Mouse (Mus musculus): ENCODE results near the gene Zfp513.
"Not testable (repeated sequence)": the region's sequence is repeated elsewhere in the genome, so short reads cannot be mapped to it uniquely, and the experiment has no call there.

Gene Zfp513

DNA sequence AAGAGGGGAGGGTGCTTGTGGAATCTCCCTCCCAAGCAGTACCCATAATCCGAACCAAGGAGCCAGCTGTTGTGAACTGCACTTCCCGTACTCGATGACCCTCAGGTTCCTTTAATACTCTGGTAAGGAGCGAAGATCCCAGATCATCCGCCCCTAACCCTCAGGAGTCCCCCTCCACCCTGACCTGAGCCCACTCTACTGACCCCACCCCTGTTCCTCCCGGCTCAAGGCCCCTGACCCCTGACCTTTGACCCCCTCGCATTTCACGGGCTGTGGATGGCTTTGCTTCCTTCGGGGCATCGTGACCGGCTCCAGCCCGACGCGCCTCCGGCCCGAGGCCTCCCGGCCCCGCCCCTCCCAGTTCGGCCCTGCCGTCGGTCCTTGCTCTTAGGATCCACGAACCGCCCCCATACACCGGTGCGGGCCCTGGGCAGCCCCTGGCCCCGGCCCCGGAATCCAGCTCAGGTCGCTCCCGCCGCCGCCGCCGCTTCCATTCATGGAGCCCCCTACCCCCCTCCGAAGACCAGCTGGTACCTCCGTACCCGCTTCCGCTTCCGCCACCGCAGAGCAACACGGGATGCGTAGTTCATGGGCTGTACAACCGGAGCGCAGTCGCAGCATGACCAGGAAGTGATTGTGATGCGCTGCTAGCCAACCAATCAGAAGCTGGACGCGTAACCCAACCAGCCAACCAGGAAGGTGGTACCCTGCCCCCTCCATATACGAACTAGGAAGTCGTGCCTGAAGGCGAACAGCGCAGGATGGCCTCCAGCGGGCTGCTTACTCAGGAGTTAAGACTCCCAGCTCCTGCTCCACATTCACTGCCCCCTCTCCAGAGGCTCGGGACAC is at the start of gene Zfp513:
Zfp513 (minus strand) TSS at position 562 of the 849 bp plus-strand sequence.
- DNase-seq (ENCODE audit: low spot score): peak; percentile 95

DNA sequence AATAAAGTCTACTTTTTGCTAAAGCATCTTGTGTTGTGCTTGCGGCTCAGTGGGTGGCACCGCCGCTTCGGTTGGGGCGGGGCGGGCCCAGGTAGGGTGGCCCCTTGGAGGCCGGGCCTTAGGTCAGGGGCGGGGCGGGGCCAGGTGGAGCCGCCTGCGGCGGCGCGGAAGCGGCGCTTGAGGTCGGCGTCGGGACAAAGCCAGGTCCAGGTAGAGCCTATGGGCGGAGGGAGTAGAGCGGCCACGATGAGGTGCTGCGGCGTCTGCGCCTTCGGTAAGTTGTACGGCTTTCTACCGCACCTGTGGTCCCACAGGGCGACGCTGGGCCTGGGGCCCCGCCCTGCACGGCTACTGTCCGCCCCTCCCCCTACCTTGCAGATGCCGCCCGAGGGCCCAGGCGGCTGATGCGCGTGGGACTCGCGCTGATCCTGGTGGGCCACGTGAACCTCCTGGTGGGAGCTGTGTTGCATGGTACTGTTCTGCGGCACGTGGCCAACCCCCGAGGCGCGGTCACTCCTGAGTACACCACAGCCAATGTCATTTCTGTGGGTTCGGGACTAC is 49.5 kb upstream of the Zfp513 start, which contains the start of gene Krtcap3:
Krtcap3 (plus strand) TSS at position 151 of the 561 bp plus-strand sequence.
- DNase-seq (ENCODE audit: low spot score): peak; percentile 83

DNA sequence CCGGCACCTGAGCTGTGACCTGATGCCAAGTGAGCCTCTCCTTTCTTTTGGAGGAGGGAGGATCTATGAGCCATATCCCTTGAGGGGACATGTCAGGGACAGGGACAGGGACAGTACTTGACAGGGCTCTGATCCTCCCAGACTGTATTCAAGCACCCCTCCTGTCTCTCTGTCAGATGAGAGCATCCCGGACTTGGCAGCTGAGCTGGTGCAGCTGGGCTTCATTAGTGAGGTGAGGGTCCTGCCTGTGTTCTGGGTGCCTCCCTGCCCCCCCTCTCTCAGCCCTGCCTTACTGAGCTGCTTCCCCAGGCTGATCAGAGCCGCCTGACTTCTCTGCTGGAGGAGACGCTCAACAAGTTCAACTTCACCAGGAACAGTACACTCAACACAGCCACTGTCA is 48.6 kb upstream of the Zfp513 start:
- no peak for DNase-seq (ENCODE audit: low spot score)

DNA sequence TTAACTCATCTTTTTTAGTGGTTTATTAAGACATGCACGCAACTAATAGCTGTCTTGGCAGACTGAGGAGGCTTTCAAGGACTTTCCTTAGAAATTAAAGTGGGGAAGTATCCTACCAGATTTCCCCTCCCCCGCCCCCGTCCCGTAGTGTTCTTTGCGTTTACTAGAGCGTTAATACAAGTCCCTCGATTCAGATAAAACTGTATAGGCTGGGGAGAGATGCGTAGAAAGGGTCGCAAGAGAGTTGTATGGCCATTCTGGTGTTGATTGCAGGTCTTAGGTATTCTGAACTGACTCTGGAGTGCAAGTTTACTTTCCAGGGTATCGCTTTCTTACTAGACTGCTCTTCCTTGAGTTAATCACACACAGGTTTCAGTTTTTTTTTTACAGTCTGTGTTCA is 40.1 kb upstream of the Zfp513 start:
- no peak for DNase-seq (ENCODE audit: low spot score)

DNA sequence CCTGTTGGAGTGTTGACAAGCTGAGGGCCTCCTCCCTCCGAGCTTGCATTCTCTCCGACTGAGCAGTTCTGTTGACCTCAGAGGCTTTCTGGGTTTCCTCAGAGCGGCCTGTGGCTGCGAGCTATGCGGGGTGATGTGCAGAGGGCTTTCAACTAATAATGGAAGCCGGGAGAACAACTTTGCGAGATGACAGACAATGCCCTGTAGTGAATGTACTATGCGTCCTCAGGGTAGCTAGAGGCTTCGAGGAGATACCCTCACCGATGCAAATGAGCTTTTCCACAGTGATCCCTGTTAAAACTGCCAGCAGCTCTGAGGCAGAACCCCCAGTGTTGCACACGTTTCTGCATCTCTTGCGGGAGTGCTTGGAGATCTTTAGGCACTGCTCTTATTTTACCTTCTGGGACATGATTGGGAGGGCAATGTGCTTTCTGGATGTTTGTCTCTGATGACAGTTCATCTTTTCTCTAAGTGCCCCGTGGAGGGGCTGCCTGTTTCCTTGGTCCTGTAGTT is 39.5 kb upstream of the Zfp513 start:
- no peak for DNase-seq (ENCODE audit: low spot score)

DNA sequence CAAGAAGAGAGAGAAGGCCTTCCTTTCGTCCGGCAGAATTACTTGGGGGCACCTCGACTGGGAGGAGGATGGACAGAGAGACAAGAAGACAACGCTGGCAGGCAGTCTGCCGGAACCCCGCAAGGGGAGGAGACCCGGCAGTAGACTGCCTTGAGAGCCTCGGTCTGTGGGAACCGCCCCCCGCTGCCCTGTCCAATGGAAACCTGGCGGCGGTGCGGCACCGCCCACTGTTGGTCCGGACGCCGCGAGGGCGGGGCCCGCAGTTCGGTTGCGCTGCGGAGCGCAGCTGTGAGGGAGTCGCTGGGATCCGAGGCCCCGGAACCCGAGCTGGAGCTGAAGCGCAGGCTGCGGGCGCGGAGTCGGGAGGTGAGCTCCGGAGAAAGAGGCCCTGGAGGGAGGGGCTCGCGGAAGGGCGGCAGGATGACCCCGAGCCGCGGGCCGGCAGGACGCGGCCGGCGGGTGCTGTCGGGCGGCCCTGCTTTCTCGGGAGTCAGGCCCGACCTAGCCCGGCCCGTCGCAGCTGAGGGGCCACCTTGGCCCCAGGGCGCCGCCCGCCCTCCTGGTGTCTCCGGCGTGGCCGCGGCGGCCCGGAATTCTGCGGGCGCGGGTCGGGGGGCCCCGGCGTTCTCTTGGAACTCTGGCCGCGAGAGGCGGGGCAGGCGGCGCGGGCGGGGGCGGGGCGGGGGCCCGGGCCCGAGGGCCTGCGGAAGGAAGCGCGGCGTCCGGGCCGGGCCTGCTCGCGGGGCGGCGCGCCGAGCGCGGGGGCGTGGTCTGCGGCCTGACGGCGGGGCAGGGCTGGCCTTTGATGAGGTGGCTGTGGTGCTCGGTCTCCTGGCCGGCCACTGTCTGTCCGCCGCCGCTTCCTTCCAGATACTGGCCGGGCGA is 38.8 kb upstream of the Zfp513 start, which contains the start of the genes Nrbp1 and Gm9970:
Nrbp1 (plus strand) TSS at position 228 of the 885 bp plus-strand sequence.
Gm9970 (minus strand) TSS at position 596 of the 885 bp plus-strand sequence.
- peak; percentile 96 for DNase-seq (ENCODE audit: low spot score)

DNA sequence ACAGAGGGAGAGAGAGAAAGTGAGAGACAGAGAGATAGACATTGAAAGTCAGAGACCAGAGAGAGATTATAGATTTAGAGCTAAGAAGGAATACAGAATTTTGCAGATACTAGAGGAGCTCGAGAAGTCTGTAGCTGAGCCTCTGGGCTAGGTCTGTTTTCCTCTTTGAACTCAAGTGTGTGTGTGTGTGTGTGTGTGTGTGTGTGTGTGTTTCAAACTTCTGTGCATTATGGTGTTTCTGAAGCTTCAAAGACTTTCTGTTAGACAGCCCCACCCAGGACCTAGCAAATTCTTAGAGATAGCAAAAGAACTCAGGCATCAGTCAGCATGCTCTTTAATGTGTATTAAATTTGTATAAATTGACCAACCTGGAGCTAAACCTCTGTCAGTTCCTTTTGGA is 24.5 kb upstream of the Zfp513 start:
- DNase-seq (ENCODE audit: low spot score): no peak

DNA sequence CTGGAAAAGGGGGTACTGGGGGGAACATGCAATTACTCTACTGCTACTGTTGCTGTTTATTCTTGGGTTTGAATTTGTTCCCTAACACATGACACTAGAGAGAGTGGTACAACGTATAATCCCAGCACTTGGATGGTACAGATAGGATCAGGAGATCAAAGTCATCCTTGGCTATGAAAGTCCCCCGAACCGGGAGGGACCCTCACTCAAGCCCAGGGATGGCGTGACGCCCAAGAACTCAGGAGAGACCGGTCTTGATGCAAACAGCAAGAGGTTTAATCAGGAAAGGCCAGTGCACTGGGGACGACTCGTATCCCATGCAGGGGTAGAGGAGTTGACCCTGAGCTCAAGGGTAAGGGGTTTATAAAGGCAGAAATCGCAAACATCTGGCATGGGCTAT is 20.6 kb upstream of the Zfp513 start:
- DNase-seq (ENCODE audit: low spot score): no peak

DNA sequence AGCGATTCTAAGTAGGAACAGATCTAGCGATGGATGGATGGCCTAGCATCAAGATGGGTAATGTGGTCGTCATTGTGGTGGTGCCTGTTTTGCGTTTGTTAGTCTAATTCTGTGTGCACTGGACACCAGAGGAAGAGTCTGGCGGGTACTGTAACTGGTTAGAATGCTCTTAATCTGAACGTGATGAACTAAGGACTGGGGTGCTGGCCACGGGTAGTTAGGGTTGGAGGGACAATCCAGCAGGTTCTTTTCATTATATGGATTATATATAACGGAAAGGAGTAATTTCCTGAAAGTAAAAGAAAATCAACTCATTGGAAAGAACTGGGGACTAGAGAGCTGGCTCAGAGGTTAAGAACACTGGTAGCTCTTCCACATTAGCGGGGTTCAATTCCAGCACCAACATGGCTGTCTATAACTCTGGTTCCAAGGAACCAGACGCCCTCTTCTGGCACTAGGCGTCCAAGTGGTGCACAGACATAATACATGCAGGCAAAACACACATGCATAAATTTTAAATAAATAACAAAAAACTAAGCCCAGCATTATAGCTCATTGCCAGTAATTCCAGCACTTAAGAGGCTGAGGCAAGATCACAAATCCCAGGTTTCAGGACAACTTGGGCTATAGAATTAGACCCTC is 19.3 kb upstream of the Zfp513 start:
- DNase-seq (ENCODE audit: low spot score): peak; percentile 41

DNA sequence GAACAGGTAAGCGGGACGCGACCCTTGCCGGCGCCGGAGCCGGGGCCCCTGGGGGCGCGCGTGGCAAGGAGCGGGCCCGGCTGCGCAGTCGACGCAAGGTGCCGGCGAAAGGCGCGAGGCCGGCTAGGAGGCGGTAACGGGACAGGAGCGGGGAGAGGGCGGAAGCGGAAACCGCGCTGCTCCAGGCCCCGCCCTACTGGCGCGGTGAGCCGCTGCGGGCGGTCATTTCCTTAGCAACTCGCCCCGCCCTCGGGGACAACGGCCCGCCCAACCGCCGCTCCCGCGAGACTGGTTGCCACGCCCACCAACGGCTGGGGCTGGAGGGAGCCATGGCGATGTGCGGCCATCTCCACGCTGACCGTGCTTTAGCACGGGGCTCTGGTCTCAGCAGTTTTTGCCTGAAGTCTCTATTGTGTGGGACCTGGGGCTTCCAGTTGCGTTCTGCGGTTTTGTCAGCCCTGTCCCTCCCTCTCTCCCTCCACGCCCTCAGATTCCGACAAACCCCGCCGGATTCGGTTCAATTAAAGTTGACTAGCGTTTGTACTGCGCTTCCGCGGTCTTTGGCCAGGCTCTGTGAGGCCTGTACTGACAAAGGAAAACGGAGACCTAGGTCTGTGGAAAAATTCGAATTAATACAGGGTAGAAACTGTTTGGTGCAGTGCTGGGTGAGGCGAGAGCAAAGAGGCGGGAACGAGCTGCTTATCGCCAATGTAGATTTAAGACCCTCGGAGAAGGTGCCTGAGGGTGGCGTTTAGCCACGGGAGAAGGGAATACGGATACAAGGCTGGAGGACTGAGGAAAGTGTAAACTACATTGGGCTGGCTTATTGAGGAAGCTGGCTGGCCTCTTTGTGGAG is 18.6 kb upstream of the Zfp513 start, which contains the start of gene Ppm1g:
Ppm1g (minus strand) TSS at position 240 of the 856 bp plus-strand sequence.
- DNase-seq (ENCODE audit: low spot score): peak; percentile 98

DNA sequence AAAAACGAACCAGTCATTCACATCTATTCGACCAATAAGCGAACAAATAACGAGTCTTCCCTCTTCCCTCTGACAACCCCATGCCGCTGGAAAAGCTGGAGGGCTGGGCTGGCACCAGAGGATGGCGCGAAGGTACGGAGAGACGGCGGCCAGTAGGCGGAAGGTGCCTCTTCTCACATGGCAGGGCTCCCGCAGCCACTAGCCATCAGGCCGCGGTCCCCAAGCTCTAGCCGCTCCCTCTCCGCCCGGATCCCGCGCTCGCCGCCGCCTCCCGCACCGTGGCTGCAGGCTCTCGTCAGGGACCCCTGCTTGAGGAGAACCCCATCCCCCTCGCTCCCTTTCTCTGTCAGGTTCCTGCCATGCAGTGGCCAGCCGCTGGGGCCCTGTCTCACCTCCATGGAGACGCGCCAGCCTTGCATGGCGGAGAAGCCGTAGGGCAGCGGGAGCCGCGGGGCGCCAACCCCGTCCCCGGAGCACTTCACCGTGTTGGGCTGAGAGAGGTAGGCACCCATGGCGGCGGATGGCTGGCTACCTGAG is 17.9 kb upstream of the Zfp513 start:
- DNase-seq (ENCODE audit: low spot score): peak; percentile 43

DNA sequence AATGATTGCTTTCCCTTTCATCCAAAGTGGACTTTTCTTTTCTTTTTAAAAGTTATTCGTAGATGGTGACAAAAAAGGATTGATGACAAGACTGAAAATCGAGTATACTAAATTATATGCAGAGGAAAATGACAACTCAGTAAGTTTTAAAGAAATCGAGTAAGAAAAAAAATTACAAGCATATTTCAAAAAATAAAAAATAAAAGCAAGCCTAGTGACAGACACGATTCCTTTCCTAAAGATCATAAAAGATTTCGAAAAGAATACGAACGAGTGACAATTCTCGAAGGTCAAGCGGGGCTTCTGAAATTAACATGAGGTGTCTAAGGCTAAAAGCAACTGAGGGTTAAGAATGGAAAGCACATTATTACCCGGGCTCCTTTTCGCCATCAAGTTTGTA is 17.4 kb upstream of the Zfp513 start:
- DNase-seq (ENCODE audit: low spot score): no peak

DNA sequence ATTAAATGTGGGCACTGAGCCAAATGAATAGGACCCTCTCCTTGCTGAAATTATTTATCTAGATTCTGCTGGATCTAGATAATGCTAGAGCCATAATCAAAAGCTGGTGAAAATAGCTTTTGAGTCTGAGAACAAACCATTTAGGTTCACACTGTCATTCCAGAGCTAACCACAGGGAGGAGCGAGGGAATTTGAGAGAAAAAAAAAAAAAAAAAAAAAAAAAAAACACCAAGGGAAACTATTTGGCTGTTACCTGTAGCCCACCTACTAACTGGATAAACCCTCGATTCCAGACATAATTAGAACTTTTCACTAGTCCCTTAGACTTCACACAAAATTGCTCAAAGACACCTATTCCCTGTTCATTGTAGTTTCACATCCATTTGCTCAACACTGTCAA is 17.0 kb upstream of the Zfp513 start:
- DNase-seq (ENCODE audit: low spot score): no peak

DNA sequence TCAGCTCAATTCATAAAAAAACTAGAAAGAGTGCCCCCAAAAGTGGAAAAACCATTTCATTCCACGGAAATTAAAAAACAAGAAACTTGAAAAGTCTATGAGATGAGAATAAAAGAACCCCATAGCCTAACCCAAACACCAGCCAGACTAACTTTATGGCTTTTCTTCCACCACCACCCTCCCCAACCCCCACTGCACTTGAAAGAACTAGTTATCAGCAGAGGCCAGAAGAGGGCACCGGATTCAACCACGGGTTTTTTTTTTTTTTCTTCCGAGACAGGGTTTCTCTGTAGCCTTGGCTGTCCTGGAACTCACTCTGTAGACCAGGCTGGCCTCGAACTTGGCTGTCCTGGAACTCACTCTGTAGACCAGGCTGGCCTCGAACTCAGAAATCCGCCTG is 16.2 kb upstream of the Zfp513 start:
- no peak for DNase-seq (ENCODE audit: low spot score)

DNA sequence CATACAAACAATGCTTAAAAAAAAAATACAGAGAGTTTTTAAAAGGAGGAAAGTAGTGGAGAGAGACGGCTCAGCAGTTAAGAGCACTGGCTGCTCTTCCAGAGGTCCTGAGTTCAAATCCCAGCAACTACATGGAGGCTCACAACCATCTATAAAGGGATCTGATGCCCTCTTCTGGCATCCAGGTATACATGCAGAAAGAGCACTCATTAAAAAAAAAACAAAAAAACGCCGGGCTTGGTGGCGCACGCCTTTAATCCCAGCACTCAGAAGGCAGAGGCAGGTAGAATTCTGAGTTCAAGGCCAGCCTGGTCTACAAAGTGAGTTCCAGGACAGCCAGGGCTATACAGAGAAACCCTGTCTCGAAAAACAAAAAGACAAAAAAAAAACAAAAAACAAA is 14.5 kb upstream of the Zfp513 start:
- not testable (repeated sequence) for DNase-seq (ENCODE audit: low spot score)

DNA sequence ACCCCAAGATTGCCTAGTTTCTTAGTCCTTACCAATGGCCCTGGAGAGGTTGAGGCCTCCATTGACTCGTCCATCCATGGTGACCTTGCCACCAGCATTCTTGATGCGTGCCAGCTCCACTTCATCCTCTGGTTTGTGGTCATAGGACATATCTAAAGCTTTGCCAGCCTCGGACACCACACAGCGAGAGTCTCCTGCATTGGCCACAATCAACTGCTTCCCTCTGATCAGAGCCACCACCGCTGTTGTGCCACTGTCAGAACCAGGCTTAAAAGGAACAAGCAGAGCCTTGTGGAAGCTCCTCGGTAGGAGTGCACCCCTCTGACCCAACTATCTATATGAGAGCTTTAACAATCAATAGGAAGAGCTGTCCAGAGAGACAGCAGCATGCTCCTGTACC is 2.3 kb upstream of the Zfp513 start:
- DNase-seq (ENCODE audit: low spot score): no peak

DNA sequence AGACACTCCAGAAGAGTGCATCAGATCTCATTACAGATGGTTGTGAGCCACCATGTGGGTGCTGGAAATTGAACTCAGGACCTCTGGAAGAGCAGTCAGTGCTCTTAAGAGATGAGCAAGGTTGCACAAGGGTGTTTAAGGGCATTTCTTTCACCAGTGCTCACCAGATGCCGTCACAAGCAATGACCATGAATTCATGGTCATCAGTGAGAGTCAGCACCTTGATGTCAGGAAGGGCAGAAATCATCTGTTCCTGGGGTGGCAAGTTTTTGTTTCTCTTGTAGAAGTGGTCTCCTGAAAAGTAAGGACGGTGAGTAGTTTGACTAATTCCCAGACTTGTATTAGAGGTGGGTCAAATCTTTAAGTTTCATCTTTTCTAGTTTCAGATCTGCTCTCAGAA is 1.8 kb upstream of the Zfp513 start:
- DNase-seq (ENCODE audit: low spot score): no peak

DNA sequence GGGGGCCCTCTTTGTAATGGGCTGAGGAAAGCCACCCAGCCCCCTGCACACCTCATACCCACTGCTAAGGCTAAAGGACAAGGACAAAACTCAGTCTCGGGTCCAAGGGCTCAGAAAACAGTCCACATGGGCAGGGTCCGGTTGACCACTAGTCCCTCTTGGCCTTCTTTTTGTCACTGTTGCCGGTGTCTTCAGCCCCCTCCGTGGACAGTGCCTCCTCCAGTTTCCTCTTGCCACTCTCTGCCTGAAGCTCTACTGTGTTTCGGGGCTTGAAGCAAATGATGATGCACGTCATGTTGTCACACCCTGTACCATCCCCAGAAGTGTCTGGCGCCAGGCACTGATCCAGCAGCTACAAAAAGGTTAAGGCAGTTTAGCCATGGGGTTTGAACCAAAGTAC is 830 bp upstream of the Zfp513 start:
- no peak for DNase-seq (ENCODE audit: low spot score)

DNA sequence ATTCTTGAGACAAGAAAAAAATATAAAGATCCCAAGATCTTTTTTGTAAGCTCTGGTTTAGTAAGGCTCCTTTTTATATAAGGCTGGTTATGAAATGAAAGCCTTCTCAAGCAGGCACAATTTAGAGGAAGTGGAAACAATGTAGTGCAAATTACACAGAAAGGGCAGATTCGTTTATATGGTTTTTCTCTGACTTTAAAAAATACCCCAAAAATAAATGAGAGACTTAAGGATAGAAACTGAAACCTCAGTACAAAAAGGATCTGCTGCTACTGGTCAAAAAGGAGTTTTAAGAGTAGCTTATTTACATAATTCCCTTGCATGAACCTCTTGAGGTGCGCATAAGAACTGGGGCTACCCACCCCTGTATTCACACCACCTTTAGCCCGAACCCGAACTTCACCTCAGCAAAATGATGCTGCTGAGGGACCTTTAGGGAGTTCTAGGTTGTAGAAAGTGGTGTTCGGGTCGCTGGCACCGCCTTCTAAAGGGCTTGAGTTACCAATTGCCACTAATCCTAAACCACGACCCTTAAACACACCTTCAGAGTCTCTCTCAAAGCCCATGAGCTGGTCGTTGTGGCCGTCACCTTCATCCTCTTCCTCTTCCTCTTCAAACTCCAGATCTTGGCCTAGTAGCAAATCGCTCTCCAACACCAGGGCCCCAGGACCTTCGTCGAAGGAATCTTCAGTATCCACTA is 911 bp downstream of the Zfp513 start:
- DNase-seq (ENCODE audit: low spot score): no peak

DNA sequence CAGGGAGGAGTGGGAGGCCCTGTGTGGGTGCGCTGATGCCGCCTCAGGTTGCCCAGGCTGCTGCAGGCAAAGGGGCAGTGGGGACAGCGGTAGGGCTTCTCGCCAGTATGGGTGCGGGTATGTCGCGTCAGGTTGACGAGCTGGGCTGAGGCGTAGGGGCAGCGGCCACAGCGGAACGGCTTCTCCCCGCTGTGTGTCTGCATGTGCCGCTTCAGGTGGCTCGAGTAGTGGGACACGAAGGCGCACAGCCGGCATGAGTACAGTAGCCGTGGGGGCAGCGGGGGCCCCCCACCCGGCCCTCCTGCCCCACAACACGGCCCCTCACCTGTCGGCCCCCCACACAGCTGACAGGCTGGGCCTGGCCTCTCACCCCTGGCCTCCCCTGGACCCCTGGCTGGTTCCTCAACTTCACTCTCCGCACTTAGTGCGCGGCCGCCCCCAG is 1.8 kb downstream of the Zfp513 start:
- no peak for DNase-seq (ENCODE audit: low spot score)
